Mouse (Mus musculus) T-helper 2 cell (primary cell): ENCODE measurements around the gene Fancg.

Experiments
- in situ Hi-C: fragments of 300-600 bp; cut with MboI, MseI; formaldehyde crosslinking; loops from one replicate; pipeline ENCODE4 v1.15.1; 2025; ENCODE audit warnings: high pct_unique_total_duplicates

Gene Fancg

DNA sequence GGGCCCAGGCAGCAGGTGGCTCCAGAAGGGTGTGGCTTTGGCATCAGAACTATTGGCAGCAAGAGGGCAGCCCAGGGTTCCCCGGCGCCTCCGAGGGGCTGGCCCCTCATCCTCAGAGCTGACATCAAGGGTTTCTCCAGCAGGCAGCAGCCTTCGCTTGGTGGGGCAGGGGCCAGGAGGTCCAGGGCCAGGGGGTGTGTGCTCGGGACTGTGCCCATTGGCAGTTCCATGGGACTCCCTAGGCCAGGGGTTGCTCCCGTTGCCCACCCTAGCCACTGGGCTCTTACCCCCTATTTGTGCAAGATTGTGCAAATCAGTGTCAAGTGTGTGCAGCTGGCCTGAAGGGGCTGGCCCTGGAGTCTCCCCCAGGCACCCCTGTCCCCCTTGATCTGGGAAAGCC lies 25.5 kb upstream of the Fancg start:
- in situ Hi-C loops = no loop called here

DNA sequence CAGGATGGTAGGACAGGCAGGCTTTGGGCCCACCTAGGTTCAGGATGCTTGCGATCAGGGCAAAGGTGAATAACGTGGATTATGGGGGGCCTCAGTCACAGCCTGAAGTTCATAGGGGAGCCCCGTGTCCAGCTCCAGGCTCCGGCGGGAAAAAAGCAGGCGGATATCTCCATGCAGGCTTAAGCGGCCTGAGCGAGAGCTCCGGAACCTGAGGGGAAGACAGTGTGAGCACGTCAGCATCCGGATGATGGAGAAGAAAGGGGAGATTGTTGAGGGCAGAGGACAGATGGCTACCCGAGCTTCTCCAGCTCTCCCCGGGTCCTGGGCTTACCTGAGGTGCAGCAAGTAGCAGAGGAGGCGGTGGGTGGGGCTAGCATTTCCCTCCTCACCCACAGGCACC lies 23.2 kb upstream of the Fancg start:
- in situ Hi-C loops = no loop called here

DNA sequence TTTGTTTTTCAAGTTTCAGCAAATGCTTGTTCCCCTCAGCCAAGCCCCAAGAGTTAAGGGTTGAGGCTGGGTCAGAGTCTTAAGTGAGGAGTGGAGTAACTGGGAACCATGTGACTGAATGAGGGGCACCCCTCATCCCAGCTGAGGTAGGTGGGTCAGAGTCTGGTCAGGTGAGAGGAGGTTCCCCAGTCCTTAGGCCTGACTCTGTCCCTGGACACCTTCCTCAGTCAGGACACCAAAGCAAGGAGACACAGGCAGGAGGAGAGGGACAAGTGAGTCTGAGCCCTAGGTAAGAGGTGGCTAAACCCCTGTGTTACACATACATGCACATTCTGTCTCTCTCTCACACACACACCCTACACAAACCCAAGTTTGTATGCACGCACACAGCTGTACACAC lies 22.2 kb upstream of the Fancg start:
- in situ Hi-C loops = no loop called here

DNA sequence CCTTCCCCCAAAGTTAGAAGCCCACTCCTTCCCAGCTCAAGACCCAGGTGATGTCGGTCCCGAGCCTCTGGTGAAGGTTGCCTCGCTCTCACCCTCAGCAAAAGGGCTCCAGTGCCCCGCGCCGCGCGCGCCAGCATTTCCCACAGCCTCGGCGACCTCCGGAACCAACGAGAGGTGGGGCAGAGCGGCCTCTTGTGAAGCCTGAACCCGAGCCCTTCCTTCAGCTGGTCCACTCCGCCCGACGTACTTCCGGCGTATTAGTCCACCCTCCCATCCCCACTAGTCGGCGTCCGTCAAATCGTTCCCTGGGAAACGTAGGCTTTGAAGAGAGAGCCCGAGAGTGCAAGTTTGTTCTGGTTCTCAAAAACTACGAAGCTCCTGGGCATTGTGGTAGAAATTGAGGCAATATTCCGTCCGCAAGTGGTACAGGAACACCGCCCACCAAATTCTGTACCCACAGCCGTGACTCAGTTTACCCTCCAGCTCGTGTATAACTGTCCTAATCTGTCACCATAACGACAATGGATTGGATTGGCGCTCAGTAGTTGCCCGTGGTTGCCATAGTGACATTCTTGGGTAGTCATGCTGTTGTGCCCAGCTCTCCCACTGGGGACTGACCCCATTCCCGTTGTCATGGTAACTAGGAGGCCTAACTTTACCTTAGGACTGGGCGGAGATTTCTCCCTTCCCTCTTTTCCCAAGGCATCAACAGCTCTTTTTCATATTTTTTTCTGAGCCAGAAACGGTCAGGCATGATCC lies 21.1 kb upstream of the Fancg start, which contains the start of gene Stoml2:
Stoml2 (minus strand) TSS at position 474 of the 759 bp plus-strand sequence.
- in situ Hi-C loops = no loop called here

DNA sequence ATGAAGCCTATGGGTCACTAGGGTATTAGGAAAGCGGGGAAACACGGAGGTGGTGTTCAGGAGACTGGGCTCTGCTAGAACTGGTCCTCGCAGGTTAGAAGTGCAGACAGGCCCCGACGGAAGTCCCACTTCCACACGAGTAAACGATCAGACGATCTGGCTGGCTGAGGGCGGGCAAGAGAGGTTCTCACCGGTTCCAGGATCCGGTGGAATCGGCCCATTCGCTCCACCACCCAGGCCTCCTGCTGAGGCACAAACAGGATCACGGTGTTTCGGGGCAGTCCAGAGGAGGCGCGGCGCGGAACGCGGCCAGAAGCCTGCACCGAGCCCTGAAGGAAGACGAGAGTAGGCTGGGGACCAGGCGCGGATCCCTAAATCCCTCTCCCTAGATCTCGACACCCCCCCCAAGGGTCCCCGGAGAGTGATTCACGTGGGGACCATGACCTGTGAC lies 20.5 kb upstream of the Fancg start:
- in situ Hi-C loops = no loop called here

DNA sequence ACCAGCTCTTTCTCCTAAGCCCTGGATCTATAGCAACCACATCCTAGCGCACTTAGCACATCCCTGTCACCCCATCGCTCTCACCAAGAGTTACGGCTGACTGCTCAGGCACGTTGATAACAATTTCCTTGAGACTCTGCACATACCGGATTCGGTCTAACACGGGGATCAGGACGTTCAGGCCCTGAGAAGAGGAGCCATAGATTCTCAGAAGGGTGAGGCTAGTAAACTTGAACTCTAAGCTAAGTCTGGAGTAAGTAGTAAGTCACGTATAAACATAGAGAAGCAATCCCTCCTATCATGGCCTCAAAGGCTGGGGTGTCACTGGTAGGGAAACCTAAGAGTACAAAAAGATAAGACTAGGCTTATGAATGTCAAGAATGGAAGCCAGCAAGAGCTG lies 20.0 kb upstream of the Fancg start:
- in situ Hi-C loops = no loop called here

DNA sequence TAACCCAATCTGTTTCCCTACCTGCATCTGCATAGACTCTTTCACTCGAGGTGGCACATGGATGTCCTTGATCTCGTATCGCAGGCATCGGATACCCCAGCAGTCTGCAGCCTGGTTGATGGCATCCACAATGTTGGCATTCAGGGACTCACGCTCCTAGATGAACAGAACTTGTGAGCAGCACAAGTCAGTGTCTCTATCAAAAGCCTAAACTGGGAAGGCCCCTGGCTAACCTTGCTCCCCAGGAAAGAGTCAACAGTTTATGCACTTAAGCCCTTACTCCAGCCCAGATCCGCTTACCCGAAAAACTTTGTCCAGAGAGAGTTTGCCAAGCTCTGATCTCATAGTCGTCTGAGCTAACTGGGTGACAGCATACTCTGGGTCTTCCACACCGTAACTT lies 19.4 kb upstream of the Fancg start:
- in situ Hi-C loops = loop anchor here (5.0 to 10.0 kb wide), 2 partner anchors 77 to 535 kb away; partner anchors contain the start of genes Creb3 and Tln1

DNA sequence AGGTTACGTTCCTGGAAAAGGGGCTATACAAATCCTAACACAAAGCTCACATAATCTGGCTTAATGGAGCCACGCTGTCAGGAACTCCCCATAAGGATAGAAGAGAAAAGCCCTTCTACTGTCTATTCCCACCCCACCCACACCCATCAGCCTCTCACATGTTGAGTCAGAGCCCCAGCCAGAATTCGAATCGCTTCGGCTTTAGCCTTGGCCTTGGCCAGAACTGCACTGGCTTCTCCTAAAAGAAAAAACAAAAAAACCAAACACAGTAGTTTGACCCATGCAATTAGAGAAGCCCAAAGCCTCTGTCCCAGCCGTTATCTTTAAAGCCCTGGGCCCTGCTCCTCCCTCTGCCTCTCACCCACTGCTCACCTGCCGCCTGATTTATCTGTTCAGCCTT lies 18.8 kb upstream of the Fancg start:
- in situ Hi-C loops = loop anchor here (5.0 to 10.0 kb wide), 2 partner anchors 77 to 536 kb away; partner anchors contain the start of genes Creb3 and Tln1

DNA sequence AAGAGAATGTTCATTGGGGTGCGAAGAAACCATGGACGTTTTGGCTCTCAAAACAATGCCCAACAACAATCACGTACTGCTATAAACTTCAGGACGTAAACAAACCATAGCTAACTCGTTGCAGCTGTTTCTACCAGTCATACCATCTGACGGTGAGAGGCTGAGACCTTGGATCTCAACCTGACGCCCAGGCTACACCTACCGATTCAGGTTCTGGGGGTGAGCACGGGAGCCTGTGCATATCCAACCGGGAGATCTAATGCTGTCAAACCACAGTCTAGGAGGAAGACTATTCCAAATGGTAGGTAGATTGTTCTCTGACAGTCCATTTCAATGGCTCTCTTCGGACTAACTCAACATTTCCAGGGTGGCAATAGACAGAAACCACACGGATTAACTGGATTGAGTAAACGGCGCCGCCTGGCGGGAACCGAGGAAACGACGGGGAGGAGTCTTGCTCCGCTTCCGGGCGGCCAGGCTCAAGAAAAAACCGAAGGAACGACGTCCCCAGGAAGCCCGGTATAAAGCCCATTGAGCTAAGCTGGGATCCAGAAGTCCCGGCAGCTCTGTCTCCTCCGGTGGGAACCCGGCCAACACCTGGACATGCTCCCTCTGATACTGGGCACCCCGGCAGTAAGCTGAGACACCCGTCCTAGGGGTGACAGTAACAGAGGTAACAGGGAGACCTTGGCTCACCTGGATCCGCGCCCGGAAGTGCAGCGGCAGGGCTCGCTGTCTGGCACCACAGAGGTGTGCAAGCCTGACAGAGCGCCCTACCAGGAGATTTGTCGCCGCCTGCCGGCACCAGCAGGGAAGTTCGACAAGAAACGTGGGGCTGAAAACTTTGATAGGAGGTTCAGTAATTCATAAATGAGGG lies 15.0 kb upstream of the Fancg start, which contains the start of gene Pigo:
Pigo (minus strand) TSS at position 736 of the 877 bp plus-strand sequence.
- in situ Hi-C loops = loop anchor here (5.0 to 10.0 kb wide), 2 partner anchors 73 to 539 kb away; partner anchors contain the start of genes Creb3 and Tln1

DNA sequence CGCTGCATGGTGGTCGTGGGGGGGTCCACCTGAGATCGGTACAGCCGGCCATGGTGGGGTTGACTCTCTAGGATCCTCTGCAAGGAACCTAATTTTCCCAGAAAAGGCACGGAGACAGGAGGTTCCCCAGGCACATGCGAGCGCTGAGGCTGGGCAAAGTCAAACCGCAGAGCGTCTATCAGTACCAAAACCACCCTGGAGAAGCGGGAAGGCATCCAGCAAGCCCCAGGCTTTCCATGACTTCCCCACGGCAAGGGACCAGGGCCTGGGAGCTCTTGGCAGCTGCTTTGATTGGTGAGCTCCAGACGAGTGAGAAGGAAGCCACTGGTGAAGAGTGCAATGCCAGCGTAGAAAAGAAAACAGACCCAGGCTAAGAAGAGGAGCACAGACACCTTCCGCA lies 14.4 kb upstream of the Fancg start:
- in situ Hi-C loops = loop anchor here (5.0 to 10.0 kb wide), 2 partner anchors 72 to 540 kb away; partner anchors contain the start of genes Creb3 and Tln1

DNA sequence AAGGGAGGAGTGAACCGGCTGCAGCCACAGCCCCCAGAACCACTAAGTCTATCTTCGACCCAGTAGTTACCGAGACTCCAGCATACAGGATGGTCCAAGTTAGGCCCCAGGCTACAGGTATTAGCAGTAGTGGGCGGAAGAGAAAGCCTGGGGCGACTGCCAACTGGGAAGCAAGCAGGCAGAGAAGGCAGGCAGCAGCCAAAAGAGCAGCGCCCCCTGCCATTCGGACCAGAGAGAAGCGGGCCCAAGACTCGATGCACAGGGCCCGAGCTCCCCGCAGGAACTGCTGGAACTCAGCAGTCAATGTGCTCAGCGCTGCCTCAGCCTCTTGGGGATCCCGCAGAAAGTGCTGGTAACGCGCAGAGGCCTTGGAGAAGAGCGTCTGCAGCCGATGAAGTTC lies 11.0 kb upstream of the Fancg start:
- in situ Hi-C loops = loop anchor here (10.0 kb wide), 1 partner anchor 543 kb away; the partner anchor contains the start of genes Creb3 and Tln1

DNA sequence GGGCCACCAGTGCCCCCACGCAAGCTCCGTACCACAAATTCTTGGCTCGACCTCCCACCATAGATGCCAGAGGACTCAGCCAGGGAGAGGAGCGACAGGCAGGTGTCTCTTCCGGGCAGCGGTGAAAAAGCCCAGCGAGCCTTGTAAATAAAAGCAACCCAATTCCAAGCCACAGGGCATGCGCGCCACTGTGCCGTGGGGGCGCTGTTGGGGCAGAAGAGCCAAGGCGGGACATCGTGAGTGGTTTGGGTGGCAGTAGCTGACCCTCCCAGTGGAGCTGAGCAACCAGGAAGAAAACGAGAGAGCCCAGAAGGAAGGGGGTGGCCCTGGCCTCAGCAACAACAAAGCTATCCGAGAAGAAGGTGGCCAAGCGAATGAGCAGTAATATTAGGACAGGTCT lies 10.6 kb upstream of the Fancg start:
- in situ Hi-C loops = loop anchor here (10.0 kb wide), 1 partner anchor 544 kb away; the partner anchor contains the start of genes Creb3 and Tln1

DNA sequence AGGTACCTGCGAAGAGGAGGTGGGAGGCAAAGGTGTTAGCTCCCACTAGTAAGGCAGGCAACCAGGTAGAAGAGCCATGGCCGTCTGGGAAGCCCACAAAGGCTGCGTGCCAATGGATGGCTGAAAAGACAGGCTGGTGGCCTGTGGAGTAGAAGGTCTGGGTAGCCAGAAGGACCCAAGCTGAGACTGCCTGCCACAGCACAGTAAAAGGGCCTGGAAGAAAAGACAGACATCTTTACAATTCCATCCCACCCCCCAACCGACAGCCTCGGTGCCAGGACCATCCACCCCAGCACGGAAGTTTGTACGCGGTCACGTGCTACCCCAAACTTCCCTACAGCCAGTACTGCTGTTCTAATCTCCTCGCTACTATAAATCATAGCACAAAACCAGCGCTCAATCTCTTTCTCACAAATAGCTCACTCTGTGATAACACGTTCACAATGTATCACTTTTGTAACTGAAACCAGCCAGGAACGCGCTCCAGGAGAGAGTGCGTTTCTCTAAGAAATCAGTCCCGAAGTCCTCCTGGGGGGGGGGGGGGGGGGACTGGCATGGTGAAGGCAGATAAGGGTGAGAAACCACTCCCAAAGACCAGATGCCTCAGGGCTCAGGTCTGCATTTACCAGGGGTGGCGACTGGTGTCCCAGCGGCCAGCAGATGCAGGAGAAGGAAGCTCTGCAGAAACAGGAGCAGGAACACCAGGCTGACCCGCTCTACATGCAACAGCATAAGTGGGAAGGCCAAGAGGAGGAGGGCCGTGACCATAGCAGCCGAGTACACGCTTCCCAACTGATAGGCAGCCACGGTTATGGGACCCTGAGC lies 9.5 kb upstream of the Fancg start:
- in situ Hi-C loops = loop anchor here (10.0 kb wide), 1 partner anchor 545 kb away; the partner anchor contains the start of genes Creb3 and Tln1

DNA sequence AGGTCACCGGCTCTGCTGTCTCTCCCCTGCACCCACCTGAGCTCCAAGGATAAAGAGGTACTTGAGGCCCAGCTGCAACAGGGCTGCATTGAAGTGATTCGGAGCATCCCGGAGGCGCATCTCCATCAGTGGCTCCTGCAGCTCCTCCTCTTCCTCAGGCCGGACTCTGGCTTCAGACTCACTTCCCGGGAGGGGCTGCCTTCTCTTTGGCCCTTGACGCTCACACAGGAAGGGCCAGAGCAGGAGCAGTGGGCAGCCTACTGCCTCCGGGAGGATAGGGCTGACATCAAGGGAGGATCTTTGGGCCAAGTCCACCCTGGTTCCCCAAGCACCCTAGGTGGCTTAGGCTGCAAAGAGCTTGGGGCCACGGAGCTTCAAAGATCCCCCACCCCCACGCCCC lies 8.9 kb upstream of the Fancg start:
- in situ Hi-C loops = no loop called here

DNA sequence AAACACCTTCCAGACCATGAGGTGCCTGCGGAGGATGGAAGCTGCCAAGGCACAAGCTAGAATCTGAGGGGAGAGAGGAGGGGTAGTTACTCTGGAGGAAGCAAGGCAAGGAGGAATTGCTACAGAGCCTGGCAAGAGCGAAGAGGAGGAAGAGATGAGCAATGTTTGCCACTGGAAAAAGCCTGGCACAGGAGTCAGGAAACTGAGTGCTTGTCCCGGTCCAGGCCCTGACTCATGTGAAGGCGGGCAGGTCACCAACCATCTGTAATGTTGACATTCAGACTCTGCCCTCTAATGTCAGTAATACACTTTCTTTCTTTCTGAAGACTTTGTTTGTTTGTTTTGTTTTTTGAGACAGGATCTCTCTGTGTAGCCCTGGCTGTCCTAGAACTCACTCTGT lies 7.8 kb upstream of the Fancg start:
- in situ Hi-C loops = no loop called here

DNA sequence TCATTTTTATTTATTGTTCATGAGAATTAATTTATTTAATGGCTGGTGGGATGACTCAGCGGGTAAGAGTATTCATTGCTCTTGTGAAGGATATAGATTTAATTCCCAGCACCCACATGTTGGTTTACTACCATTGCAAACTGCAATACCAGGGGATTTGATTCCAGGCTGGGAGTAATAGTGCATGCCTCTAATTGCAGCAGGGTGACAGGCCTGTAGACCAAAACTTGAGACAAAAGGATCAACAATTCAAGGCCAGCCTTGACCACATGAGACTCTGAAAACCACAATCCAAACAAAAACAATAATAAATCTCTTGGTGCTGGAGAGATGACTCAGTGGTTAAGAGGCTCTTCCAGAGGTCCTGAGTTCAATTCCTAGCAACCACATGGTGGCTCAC lies 1.8 kb upstream of the Fancg start:
- in situ Hi-C loops = no loop called here

DNA sequence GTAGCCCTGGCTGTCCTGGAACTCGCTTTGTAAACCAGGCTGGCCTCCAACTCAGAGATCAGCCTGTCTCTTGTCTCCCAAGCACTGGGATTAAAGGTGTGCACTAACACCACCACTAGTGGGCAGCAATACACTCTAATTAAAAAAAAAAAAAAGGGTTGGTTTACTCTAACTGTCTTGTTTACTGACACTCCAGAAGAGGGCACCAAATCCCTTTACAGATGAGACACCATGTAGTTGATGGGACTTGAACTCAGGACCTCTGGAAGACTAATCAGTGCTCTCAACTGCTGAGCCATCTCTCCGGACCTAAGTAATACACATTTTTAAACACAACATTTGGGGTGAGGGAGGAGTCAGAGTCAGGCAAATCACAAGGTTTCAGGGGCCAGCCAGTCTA lies 4.5 kb downstream of the Fancg start:
- in situ Hi-C loops = no loop called here

DNA sequence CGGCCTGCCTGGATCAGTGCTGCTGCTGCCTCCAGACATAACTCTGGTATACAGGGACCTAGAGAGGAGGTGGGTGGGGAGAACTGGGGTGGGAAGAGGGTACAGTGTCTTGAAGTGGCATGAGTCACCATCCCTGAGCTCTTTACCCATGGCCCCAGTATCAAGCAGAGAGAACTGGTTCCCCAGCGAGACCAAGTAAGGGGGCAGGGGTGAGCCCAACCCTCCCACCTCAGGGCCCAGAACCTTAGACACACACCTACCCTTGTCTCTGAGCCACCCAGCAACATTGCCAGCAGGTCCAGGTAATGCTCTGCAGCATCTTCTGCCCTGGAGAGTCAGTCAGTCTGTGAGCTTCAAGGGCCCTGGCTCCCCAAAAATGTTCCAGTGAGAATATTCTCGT lies 5.4 kb downstream of the Fancg start:
- in situ Hi-C loops = no loop called here

DNA sequence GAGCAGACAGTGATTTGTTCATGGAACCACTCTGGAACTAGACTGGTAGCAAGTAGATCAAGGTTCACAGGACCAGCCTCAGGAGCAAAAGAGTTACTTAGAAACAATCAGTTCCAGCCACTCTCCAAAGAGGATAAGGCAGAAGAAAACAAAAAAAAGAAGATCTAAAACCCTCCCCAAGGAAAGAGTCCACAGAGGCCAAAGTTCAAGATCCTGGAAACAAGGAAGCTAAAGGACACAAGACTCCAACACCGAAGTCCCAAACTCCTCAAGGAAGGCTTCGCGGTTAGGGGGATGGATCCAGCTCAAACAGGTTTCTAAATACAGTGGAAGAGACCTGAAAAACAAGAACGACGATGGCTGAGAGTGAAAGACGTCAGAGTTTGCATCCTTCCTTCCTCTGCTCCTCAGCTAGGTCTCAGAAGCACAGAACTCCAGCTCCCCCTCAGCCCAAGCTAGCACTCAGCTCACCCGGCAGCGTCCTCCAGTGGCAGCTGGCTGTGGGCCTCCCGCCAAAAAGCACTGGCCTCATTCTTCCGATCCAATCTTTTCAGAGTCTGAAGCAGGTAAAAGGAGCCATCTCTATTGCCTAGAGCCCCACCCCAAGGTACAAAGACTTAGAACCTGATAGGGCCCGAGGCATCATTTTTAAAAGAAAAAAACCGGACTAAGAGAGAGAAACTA lies 7.4 kb downstream of the Fancg start:
- in situ Hi-C loops = no loop called here

DNA sequence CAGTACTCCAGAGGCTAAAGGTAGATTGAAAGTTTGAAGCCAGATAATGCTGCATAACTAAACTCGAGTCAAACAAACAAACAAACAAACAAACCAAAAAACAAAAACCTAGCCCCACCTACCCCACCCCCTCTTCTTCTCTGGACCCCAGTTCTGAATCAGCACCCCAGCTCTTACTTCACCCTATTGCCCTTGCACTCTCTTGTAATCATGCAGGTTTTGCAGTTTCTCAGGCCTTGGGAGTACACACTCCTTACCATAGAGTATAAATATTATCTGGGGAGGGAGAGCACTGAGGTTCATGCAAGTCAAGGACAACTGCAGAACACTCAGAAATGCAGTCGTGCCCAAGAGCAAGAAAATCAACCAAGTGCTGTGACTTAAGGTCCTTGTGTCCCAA lies 9.0 kb downstream of the Fancg start:
- in situ Hi-C loops = no loop called here
